Mouse (Mus musculus) cortical plate, adult 2 months (tissue): ENCODE data around the gene Cox4i1. TPM values are rescaled to one million over a fixed set of nuclear protein-coding genes. Genes with fewer than 3 reads are reported as not detected.

ENCODE experiments used
- H3K27ac ChIP-seq: fragments of 200-500 bp; 2 replicates; pipeline ENCODE4 v1.5.1; 2012; ENCODE audit warnings: low read length, control low read depth, inconsistent platforms; ENCODE audit not compliant: insufficient read depth
- H3K4me1 ChIP-seq: fragments of 200-500 bp; 2 replicates; pipeline ENCODE4 v1.6.1; 2011; ENCODE audit warnings: low read length; ENCODE audit not compliant: control insufficient read depth, insufficient read depth
- H3K4me3 ChIP-seq: fragments of 200-500 bp; 2 replicates; pipeline ENCODE4 v1.5.1; 2011; ENCODE audit warnings: mild to moderate bottlenecking, low read length, control low read depth; ENCODE audit not compliant: insufficient read depth
- CTCF ChIP-seq: fragments of 200-500 bp; IDR thresholded peaks from 2 replicates; pipeline ENCODE4 v1.5.1; 2011; ENCODE audit warnings: mild to moderate bottlenecking, control low read depth, low read length; ENCODE audit not compliant: insufficient read depth; ENCODE audit errors: extremely low read depth
- POLR2A ChIP-seq: fragments of 200-500 bp; IDR thresholded peaks from 2 replicates; pipeline ENCODE4 v1.6.1; 2011; ENCODE audit warnings: mild to moderate bottlenecking, low read length, control low read depth; ENCODE audit not compliant: insufficient read depth; ENCODE audit errors: extremely low read depth
- polyA plus RNA-seq: library from polyadenylated mRNA; depleted of rRNA; stranded (reverse); fragments of >200 nt; gene quantifications from 2 replicates; pipeline ENCODE4 v1.2.3, GENCODE M21; 2012

Gene Cox4i1
- polyA plus RNA-seq, 1 experiment: 2,189 TPM

DNA sequence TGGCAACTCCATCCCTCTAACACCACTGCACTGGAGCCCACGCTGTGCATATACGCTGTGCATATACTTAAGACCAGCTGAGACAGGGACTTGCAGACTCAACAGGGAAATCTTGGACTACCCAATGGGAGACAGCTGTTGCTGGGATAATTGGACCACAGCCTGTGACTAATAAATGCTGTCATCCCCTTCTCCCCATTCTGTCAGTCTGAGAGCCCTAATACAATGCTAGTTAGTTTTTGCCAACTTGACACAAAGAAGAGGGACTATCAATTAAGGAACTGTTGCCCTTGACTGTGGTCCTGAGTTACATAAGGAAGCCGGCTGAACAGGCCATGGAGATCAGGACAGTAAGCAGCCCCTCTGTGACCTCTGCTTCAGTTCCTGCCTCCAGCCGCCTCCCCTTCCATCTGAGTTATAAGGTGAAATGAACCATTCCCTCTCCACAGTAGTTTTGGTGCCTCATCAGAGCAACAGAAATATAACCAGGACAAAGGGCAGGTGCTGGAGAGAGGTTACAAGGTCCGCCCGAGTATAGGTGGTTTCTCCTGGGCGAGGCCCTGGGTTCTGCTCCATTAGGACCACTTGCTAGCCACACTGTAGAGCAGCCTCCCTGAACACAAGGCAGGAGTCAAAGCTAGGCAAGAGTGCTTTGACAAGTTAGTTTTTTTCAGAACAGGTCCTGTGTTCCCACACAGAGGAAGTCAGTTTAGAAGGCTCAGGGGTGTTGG, 11.5 kb upstream of the Cox4i1 start:
- H3K4me1 ChIP-seq: no peaks in the 10 kb centered on the region
- H3K27ac ChIP-seq: peak overlapping the region; percentile 46
- TF ChIP-seq POLR2A: no peak
- no peak for TF ChIP-seq CTCF
- H3K4me3 ChIP-seq: no peak overlapping the region

DNA sequence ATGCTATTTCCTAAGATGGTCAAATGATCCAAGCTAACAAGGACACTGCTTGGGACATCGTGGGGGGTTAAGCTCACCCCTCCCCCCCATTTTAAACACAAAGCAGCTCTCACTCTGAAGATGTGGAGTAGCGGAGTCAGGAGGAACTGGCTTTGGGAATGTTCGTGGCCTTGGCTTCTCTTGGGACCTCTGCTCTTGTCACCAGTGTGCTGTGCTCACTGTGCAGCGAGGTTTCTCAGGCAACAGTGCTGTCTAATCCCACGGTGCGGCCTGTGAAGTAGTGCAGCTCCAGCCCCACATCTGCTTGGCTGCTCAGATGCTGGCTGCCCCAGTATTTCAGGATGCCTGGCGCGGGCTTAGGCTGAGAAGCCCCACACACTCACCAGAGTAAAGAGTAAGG, 10.6 kb upstream of the Cox4i1 start:
- no peaks in the 10 kb centered on the region for H3K4me1 ChIP-seq
- no peak overlapping the region for H3K4me3 ChIP-seq
- no peak overlapping the region for H3K27ac ChIP-seq
- no peak for TF ChIP-seq POLR2A
- TF ChIP-seq CTCF: no peak

DNA sequence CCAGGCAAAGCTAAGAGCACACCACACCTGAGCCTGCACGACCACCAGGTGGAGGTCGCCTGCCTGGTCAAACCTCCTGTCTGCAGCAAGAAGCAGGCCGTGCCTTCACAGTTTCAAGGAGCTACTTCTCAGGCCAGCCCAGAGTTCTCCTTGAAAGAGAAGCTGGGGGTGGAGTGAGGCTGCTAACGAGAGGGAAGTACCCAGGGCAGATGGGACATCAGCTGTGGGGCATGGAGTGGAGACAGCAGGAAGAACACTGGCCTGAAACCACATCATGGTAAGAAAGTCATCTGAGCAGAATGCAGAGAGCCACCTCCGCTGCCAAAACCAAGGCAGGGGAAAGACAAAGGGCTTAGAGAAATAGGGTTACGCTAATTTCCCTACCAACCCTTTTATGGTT, 3.5 kb upstream of the Cox4i1 start:
- Histone ChIP-seq H3K4me1 (no peaks in the 10 kb centered on the region; the same call in 1 of the 2 replicates), H3K27ac (no peak overlapping the region), H3K4me3 (no peak overlapping the region)
- TF ChIP-seq CTCF: no peak
- no peak for TF ChIP-seq POLR2A

DNA sequence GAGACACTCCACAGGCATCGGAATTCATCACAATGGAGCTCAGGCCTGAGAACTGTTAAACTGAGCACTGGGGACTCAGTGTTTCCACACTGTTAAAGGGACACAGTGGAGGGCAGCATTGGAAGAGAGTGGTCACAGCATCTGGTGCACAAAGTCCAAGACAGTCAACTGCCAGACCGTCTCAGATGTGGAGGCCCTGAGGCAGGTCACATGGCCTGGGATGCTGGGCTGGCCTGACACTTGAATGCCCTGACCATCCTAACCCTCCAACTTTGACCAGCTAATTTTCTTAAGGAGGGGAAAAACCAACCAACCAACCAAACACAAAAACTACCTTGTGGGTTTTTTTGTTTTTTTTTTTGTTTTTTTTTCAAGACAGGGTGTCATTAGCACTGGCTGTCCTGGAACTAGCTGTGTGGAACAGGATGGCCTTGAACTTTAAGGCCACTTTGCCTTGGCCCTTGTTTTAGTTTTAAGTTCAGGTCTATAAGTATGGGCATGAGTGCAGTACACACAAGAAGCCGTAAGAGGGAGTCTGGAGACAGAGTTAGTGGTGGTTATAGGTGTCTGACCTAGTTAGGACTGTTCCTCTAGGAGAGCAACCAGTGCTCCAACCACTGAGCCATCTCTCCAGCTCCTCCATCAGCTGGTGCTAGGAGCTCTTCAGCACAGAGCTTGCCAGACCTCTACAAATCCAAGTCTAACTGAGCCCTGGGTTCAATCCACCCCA, 2.1 kb upstream of the Cox4i1 start:
- Histone ChIP-seq H3K4me3 (peak overlapping the region; percentile 78; the same call in 1 of the 2 replicates), H3K27ac (no peak overlapping the region), H3K4me1 (peaks cover 1% of the 10 kb centered on the region; the same call in 1 of the 2 replicates)
- TF ChIP-seq POLR2A: no peak
- no peak for TF ChIP-seq CTCF

DNA sequence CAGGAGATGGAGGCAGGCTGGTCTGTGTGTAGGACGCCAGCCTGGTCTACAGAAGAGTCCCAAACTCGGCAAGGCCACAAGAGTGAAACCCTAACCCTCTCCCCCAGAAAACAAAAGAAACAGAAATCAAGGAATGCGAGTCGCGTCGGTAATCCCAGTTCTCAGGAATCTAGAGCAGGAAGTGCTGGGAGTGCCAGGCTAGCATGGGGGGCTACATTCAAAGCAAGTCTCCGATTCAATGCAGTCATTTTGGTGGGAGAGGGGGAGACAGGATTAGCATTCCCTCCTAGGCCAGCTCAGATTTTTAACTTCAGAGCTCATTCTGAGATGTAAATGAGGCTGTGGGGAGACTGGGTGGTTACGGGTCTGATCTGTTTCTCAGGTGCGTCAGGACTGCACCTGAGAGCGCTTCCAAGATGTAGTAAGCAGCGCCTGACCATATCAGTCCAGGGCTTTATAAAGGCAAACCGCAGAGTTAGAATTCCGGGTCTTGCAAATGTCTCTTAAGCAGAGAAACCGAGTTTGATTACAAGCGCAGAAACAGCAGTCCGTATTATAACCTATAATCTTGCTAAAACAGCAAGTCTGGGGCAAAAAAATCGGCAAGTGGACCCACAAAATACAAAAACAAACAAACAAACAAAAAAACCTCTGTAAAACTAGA, 1.1 kb upstream of the Cox4i1 start:
- Histone ChIP-seq H3K27ac (no peak overlapping the region), H3K4me1 (peaks cover 2% of the 10 kb centered on the region; the same call in 1 of the 2 replicates), H3K4me3 (peak overlapping the region; percentile 78)
- no peak for TF ChIP-seq CTCF
- no peak for TF ChIP-seq POLR2A

DNA sequence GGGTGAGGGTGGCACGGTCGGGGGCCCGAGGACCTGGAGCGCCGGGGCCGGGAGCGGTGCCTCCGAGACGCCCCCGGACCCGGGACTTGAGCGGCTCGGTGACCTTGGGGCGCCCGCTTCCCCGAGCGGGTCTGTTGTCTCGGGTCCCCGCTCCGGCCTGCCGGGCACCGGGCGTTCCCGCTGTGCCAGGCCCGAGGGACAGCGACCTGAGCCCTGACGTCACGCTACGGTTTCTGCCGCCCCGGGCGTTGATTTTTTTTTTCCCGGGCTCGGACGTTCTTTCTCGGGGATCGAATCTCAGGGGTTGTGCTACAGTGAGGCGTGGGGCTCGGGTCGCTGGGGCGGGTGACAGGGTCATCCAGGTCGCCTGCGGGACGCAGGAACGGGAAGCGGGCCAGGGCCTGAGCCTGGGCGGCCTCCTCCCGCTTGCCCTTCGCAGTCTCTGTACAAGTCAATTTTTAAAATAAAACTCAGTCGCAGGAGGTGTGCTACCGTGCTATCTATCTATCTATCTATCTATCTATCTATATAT, 418 bp downstream of the Cox4i1 start, which contains the start of gene Emc8:
Gene Emc8 (minus strand): TSS at position 200 of the 532 bp plus-strand sequence.
- Histone ChIP-seq H3K4me3 (peak within 1 kb of the TSS; percentile 78), H3K4me1 (peaks cover 2% of the 10 kb centered on the region; the same call in 1 of the 2 replicates), H3K27ac (peak within 1 kb of the TSS; percentile 94)
- TF ChIP-seq POLR2A: no peak

DNA sequence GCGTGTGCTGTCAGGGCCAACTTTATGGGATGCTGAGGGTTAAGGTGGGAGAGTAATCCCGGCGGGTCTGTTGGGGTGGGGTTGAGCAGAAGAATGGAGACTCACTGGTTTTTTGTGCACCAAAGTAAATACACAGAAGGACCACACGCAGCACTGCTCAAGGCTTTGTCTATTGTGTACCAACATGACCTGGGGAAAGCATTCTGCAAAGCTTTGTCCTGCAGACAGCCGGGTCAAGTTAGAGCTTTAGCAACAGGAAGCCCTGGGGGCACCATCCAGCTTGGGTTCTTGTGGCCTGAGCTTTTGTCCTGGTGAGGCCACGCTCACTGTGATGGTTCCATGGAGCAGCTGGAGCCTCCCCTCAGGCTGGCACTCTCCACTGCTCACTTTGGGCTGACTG, 3.8 kb downstream of the Cox4i1 start:
- no peak overlapping the region for H3K27ac ChIP-seq
- peaks cover 2% of the 10 kb centered on the region; the same call in 1 of the 2 replicates for H3K4me1 ChIP-seq
- TF ChIP-seq POLR2A: no peak
- TF ChIP-seq CTCF: no peak
- no peak overlapping the region for H3K4me3 ChIP-seq

DNA sequence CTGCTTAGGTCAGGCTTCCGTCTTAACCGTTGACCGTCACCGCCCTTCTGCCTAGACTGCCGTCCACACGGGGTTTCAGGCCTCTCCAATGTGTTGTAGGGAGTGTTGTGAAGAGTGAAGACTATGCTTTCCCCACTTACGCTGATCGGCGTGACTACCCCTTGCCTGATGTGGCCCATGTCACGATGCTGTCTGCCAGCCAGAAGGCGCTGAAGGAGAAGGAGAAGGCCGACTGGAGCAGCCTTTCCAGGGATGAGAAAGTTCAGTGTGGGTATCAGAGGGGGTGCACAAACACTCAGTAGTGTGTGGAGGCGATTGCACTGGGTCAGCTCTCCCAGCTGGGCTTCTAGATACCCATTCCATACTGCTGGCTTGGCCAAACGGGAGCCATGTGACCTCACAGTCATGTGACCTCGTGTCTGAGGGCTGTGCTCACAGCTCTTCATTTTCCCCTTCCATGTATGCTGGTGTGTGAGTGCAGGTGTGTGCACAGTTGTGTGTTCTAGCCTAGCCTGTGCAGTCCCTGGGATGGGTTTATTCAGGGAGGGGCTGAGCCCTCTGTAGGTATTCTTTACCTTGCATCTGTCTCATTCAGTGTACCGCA, 4.7 kb downstream of the Cox4i1 start:
- no peak overlapping the region for H3K4me3 ChIP-seq
- TF ChIP-seq CTCF (no peak), POLR2A (no peak)
- no peak overlapping the region for H3K27ac ChIP-seq
- peaks cover 2% of the 10 kb centered on the region; the same call in 1 of the 2 replicates for H3K4me1 ChIP-seq

DNA sequence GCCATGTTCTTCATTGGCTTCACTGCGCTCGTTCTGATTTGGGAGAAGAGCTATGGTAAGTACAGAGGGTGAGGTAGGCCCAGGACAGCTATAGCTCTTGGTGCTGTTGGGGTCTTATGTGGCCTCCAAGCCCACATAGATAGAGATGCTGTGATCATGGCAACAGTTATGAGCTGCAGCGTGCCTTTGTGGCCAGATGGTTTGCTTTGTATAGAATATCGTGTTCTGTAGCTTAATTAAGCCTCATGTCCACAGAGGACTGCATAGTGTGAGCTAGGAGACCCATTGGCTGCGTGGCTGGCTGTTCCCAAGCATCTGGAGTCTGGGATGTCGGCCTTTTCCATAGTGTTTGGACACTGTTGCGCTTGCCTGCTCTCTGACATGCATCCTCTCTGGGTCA, 5.3 kb downstream of the Cox4i1 start:
- Histone ChIP-seq H3K4me3 (no peak overlapping the region), H3K4me1 (peaks cover 2% of the 10 kb centered on the region; the same call in 1 of the 2 replicates), H3K27ac (no peak overlapping the region)
- no peak for TF ChIP-seq CTCF
